Comparison of ENCODE assay signal across 8 mouse cellular contexts in genomic region chr11:43492663-43493062, GRCm38 (mm10). TPM values are rescaled to one million over a fixed set of nuclear protein-coding genes. Genes with fewer than 3 reads are reported as not detected.
A peak's percentile ranks its signal among the peaks of the same experiment; 100 is the strongest.
DNase-seq lines count a peak whose midpoint lies in the region; ATAC-seq and TF ChIP-seq lines count a peak whose summit lies in the region.
"Had no signal": no experiment of that assay in that cellular context is flagged by ENCODE, and none has a peak within 500 bp of the region (broad histone marks: within the 10 kb centered on the region; RNA-seq: fewer than 3 reads in every experiment).

No protein-coding gene starts in this region.

- no peak overlapping the region for H3K27ac ChIP-seq in small intestine, adult 2 months (ENCODE audit: insufficient read depth, low read depth, low read length)
- H3K27ac ChIP-seq: macrophage had no signal

- peak; percentile 88; the same call in 1 of the 2 replicates for TF ChIP-seq CTCF in small intestine, adult 2 months (IDR thresholded peaks at IDR 0.05; ENCODE audit: extremely low read depth, insufficient read length, insufficient replicate concordance, low read depth, low read length)

- no peak for TF ChIP-seq POLR2A in small intestine, adult 2 months (IDR thresholded peaks at IDR 0.05; ENCODE audit: low read depth, low read length)

- H3K36me3 ChIP-seq in small intestine, adult 2 months (ENCODE audit: control insufficient read depth, insufficient read depth, low read length) = no peaks in the 10 kb centered on the region

- H3K27me3 ChIP-seq in small intestine, adult 2 months (ENCODE audit: control insufficient read depth, insufficient read depth, low read length) = no peaks in the 10 kb centered on the region

- H3K4me3 ChIP-seq in small intestine, adult 2 months (ENCODE audit: low read depth, low read length) = no peak overlapping the region

- peaks cover 3% of the 10 kb centered on the region; the same call in 1 of the 2 replicates for H3K4me1 ChIP-seq in small intestine, adult 2 months (ENCODE audit: control insufficient read depth, insufficient read depth, insufficient read length, low read length)

- peak; percentile 85 for ATAC-seq in megakaryocyte-erythroid progenitor cell, adult 5-6 weeks (replicated peaks; ENCODE audit: low FRiP score, low TSS enrichment, poor library complexity, severe bottlenecking)

- 30% methylated on average over 7 of the region's 7 CpGs for WGBS in small intestine, adult 2 months

- DNase-seq in R1 (ENCODE audit: low read depth, low spot score) = peak; percentile 64
- DNase-seq in cerebellum, adult 11-12 months = peak; percentile 54
- DNase-seq in forelimb bud, embryonic 11.5 days (ENCODE audit: low read depth, low spot score) = peak; percentile 72
- peak; percentile 35 for DNase-seq in hindlimb bud, embryonic 11.5 days (ENCODE audit: extremely low spot score, low read depth, low spot score)
- DNase-seq in layer of hippocampus, postnatal 36 days = peak; percentile 67 to 71

RNA-seq across cellular contexts. Expression of gene C1qtnf2, which starts 18.6 kb away (rescaled TPM):
- 1 to 10 TPM; 1.2 to 1.6 TPM for total RNA-seq in layer of hippocampus, postnatal 36 days (2021)
- total RNA-seq in megakaryocyte-erythroid progenitor cell, adult 5-6 weeks (2014; fragmentation: Nextera tagmentation) = not detected in 2 replicates
- total RNA-seq in megakaryocyte-erythroid progenitor cell, adult 5-6 weeks (2017) = not detected in 2 replicates
- 2.9 and 5.9 TPM in 2 replicates for polyA plus RNA-seq in small intestine, adult 2 months (2012; rRNA removed)
- polyA plus RNA-seq: macrophage had no signal

RNA-seq across cellular contexts. Expression of gene Ccnjl, which starts 35.9 kb away (rescaled TPM):
- total RNA-seq in layer of hippocampus, postnatal 36 days (2021) = 10 to 100 TPM in 1 of 2 experiments, 1 to 10 TPM in 1; 8.3 to 11.3 TPM
- total RNA-seq in megakaryocyte-erythroid progenitor cell, adult 5-6 weeks (2014; fragmentation: Nextera tagmentation) = 1.7 TPM in 1 of 2 replicates, not detected in the other
- 0.11 and 0.33 TPM in 2 replicates for total RNA-seq in megakaryocyte-erythroid progenitor cell, adult 5-6 weeks (2017)
- 7.1 and 7.9 TPM in 2 replicates for polyA plus RNA-seq in small intestine, adult 2 months (2012; rRNA removed)

RNA-seq across cellular contexts. Expression of gene Slu7, which starts 59.1 kb away (rescaled TPM):
- total RNA-seq in layer of hippocampus, postnatal 36 days (2021) = 10 to 100 TPM; 59.6 to 60.1 TPM
- 16.9 and 28.6 TPM in 2 replicates for total RNA-seq in megakaryocyte-erythroid progenitor cell, adult 5-6 weeks (2014; fragmentation: Nextera tagmentation)
- total RNA-seq in megakaryocyte-erythroid progenitor cell, adult 5-6 weeks (2017) = 72.0 and 83.0 TPM in 2 replicates
- 0.71 and 2.3 TPM in 2 replicates for polyA plus RNA-seq in small intestine, adult 2 months (2012; rRNA removed)
